8 mouse cellular contexts compared by ENCODE assay signal in the genomic region with DNA sequence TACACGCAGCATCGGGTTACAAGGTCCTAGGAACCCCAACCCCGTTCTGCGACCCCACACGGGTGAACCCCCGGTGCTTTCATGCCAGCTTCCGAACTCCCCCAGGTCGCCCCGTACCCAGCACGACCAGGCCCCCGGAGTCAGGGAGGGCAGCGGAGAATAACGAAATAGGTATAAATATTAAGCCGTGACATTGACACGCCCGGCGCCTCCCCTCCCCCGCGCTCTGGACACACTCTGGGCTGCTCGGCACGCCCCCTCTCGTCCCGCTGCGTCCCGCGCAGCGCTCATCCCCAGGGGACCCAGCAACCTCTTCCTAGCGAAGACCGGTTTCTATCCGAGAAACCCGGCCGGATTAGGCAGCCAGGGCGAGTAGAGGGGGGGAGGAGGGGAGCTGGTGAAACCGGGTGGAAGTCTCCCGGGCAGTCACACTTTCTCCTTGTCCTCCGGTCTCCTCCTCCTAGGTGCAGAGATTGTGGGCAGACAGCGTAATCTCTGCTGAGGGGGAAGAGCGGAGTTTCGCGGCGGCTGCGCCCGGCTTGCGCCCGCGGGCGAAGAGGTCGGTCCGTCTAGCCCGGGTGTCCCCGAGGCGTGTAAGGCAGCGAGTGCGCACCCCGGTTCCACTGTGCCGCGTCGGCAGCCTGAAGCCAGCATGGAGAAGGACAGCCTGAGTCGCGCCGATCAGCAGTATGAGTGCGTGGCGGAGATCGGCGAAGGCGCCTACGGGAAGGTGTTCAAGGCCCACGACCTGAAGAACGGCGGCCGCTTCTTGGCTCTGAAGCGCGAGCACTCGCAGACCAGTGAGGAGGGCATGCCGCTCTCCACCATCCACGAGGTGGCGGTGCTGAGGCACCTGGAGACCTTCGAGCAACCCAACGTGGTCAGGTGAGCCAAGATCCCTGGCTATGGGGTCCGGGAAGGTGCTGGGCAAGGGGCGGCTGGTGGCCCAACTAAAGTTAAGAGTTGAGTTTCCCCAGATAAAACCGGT.
DNase-seq lines count a peak whose midpoint lies in the region; ATAC-seq and TF ChIP-seq lines count a peak whose summit lies in the region.

No protein-coding gene starts in this region.

- H3K9ac ChIP-seq in heart, embryonic 13.5 days: peak overlapping the region; percentile 76
- H3K9ac ChIP-seq in kidney, embryonic 16.5 days (replicated peaks; ENCODE audit: low read length): peak overlapping the region; percentile 53
- peak overlapping the region; percentile 69 for H3K9ac ChIP-seq in lung, embryonic 16.5 days (ENCODE audit: low read length)

- peaks cover 50% of the 10 kb centered on the region for H3K27me3 ChIP-seq in heart, embryonic 13.5 days (replicated peaks)
- peaks cover 33% of the 10 kb centered on the region for H3K27me3 ChIP-seq in kidney, embryonic 16.5 days (ENCODE audit: insufficient read depth, low read length)
- peaks cover 19% of the 10 kb centered on the region for H3K27me3 ChIP-seq in lung, embryonic 16.5 days (ENCODE audit: control insufficient read depth, insufficient read depth, low read depth, low read length)

- H3K4me3 ChIP-seq in left cerebral cortex, adult 2 months: peak overlapping the region; percentile 43
- H3K4me3 ChIP-seq in heart, embryonic 13.5 days: peak overlapping the region; percentile 68
- H3K4me3 ChIP-seq in kidney, embryonic 16.5 days (ENCODE audit: low read length): peak overlapping the region; percentile 58
- H3K4me3 ChIP-seq in lung, embryonic 16.5 days (ENCODE audit: low read length): peak overlapping the region; percentile 71

- H3K27ac ChIP-seq in left cerebral cortex, adult 2 months: no peak overlapping the region
- H3K27ac ChIP-seq in heart, embryonic 13.5 days (replicated peaks): no peak overlapping the region
- no peak overlapping the region for H3K27ac ChIP-seq in kidney, embryonic 16.5 days (ENCODE audit: low read length)
- peak overlapping the region; percentile 36 for H3K27ac ChIP-seq in lung, embryonic 16.5 days (ENCODE audit: low read length)

- ATAC-seq in heart, embryonic 13.5 days (ENCODE audit: extremely low read depth, insufficient number of reproducible peaks, low FRiP score, low TSS enrichment): peak; percentile 19; the same call in 1 of the 2 replicates
- peak; percentile 81 for ATAC-seq in kidney, embryonic 16.5 days (ENCODE audit: low FRiP score, low TSS enrichment)
- peak; percentile 77 for ATAC-seq in lung, embryonic 16.5 days (ENCODE audit: low read depth)

- peak; percentile 38 for TF ChIP-seq CTCF in left cerebral cortex, adult 2 months (IDR thresholded peaks at IDR 0.05)

- 1% methylated on average over 82 of the region's 82 CpGs for WGBS in heart, embryonic 13.5 days
- 1% methylated on average over 81 of the region's 82 CpGs for WGBS in kidney, embryonic 16.5 days
- WGBS in lung, embryonic 16.5 days: 2% methylated on average over 79 of the region's 82 CpGs

- no peaks in the 10 kb centered on the region for H3K36me3 ChIP-seq in heart, embryonic 13.5 days
- H3K36me3 ChIP-seq in kidney, embryonic 16.5 days (ENCODE audit: insufficient read depth, low read length): no peaks in the 10 kb centered on the region
- H3K36me3 ChIP-seq in lung, embryonic 16.5 days (ENCODE audit: control insufficient read depth, insufficient read depth, low read length): no peaks in the 10 kb centered on the region

- no peaks in the 10 kb centered on the region for H3K9me3 ChIP-seq in heart, embryonic 13.5 days
- H3K9me3 ChIP-seq in kidney, embryonic 16.5 days (ENCODE audit: low read length): no peaks in the 10 kb centered on the region
- no peaks in the 10 kb centered on the region for H3K9me3 ChIP-seq in lung, embryonic 16.5 days (ENCODE audit: control insufficient read depth, low read length)

- H3K4me1 ChIP-seq in heart, embryonic 13.5 days: peaks cover 26% of the 10 kb centered on the region
- peaks cover 17% of the 10 kb centered on the region for H3K4me1 ChIP-seq in kidney, embryonic 16.5 days (ENCODE audit: insufficient read depth, low read length)
- H3K4me1 ChIP-seq in lung, embryonic 16.5 days (replicated peaks; ENCODE audit: control insufficient read depth, insufficient read depth, low read length): peaks cover 9% of the 10 kb centered on the region

- peak; percentile 7 to 22 for DNase-seq in left cerebral cortex, adult 2 months (ENCODE audit: extremely low spot score in 1 of 2, low spot score in 2 of 2)
- no peak for DNase-seq in left cerebral cortex, adult 11 months (ENCODE audit: low spot score)
- DNase-seq in cerebellum, postnatal 10 days: peak; percentile 79 to 84
- peak; percentile 29 for DNase-seq in ovary, postnatal 14 days (ENCODE audit: low spot score)
- no peak for DNase-seq in layer of hippocampus, adult 9-10 months (ENCODE audit: low spot score)

- intact Hi-C loops in left cerebral cortex, adult 2 months (cut with DNase I): no loop called here

- peak overlapping the region; percentile 99 for H3K4me2 ChIP-seq in heart, embryonic 13.5 days
- H3K4me2 ChIP-seq in kidney, embryonic 16.5 days (replicated peaks; ENCODE audit: low read depth, low read length): peak overlapping the region; percentile 94
- peak overlapping the region; percentile 93 for H3K4me2 ChIP-seq in lung, embryonic 16.5 days (ENCODE audit: low read depth, low read length)

Comparison
In these comparisons a context has a peak if more than half of its experiments do, and no peak if none do; other contexts are left out.
1. DNase-seq: peak in left cerebral cortex, adult 2 months (2 of 2), cerebellum, postnatal 10 days (2 of 2) and ovary, postnatal 14 days (single experiment); none in left cerebral cortex, adult 11 months (single experiment) and layer of hippocampus, adult 9-10 months (single experiment).
2. ATAC-seq: peak in every context shown above with its lines; median percentile 81 in kidney, embryonic 16.5 days; 77 in lung, embryonic 16.5 days; 19 in heart, embryonic 13.5 days.
3. Peak in every context shown above with its lines, with median percentiles within 50 percentile points of each other: H3K4me3 ChIP-seq, H3K4me2 ChIP-seq and H3K9ac ChIP-seq.